Mouse (Mus musculus): ENCODE measurements around the gene Eps8l1.

DNA sequence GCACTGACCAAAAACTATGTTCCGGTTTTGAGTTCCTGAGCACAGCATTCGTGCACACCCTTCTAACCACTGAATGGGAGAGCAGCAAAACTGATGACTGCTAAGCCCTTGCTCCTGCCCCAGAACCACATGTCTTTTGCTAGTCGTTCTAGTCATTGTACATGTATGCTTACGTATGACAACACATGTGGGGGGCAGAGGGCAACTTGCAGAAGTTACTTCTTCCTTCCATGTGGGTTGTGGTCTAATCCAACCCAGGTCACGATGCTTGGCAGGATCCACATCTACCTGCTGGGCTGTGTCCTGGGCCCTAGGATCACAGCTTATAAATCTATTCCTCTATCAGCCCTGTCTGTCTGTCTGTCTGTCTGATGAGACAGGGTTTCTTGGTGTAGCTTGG, 43.4 kb downstream of the Eps8l1 start:
- TF ChIP-seq MAFK (IDR thresholded peaks at IDR 0.05; ENCODE audit: insufficient replicate concordance, low read length): no peak
- no peak for TF ChIP-seq CTCF (conservative IDR thresholded peaks at IDR 0.05 in 1 of 2, IDR thresholded peaks at IDR 0.05 in 1 of 2; ENCODE audit: low read depth in 2 of 2, low read length in 2 of 2)
- TF ChIP-seq HCFC1 (IDR thresholded peaks at IDR 0.05; ENCODE audit: low read depth, low read length): no peak
- no peak for TF ChIP-seq MAX (IDR thresholded peaks at IDR 0.05; ENCODE audit: low read length)
- no peak for TF ChIP-seq TCF12 (IDR thresholded peaks at IDR 0.05; ENCODE audit: low read depth, low read length)

Measured in CH12.LX (cell line).